Mouse (Mus musculus): Measurements from ENCODE around the gene Ggt5. TPM values are rescaled to one million over a fixed set of nuclear protein-coding genes. Genes with fewer than 3 reads are reported as not detected.
A peak's percentile ranks its signal among the peaks of the same experiment; 100 is the strongest.

Gene Ggt5
- total and polyA plus RNA-seq, 3 experiments, result 3.8 to 41.9 (median 7.9) TPM

DNA sequence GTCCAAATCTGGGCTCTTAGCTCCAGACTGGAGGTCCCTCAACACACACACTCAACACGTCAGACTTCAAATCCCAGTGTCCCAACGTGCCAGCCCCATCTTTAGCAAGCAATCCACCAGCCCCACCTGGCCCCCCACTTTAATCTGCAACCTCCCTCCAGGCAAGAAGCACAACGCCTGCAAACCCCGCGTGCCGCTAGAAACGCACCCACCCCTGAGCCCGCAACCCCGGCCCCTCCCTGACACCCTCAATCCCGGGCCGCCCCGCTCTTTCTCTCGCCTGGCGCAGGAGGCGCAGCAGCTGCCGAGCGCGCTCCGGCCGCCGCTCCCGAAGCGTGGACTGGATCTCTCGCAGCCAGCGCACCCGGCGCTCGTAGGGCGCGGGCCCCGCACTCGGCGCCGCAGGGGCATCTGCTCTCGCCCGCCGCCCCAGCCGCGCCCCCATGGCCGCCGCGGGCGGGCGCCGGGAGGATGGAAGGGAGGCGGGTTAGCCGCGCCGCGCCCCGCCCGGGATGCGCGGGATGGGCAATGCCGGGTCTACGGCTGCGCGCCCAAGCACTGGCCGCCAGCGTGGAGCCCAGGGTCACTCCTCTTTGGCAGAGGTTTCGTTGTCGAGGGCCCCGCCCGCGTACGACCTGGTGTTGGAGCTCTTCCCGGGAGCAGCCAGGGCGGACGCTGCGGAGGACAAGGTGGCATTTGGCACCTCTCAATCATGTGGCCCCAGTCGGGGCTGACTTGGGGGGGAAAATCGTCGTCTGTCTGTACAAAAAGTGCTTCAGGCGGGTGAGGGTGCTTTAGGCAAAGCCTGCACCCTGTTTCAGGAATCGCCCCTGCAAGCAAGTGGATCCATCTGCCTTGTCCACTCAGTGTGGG, 29.2 kb upstream of the Ggt5 start, which contains the start of gene Lrrc75b:
Lrrc75b (minus strand) TSS at position 655 of the 873 bp plus-strand sequence.
- 1% methylated on average over 71 of the region's 75 CpGs for WGBS
- H3K9ac ChIP-seq (ENCODE audit: low read depth, low read length), result peak within 1 kb of the TSS; percentile 47
- H3K27me3 ChIP-seq (ENCODE audit: control insufficient read depth, insufficient read depth, low read length), result peaks cover 3% of the 10 kb centered on the region; the same call in 1 of the 2 replicates

GRCm38 (mm10) chr10:75560549-75560899, 28.6 kb upstream of the Ggt5 start:
- H3K36me3 ChIP-seq (ENCODE audit: control insufficient read depth, insufficient read depth, low read length), result no peaks in the 10 kb centered on the region
- WGBS, result 30% methylated on average over 6 of the region's 6 CpGs
- no peak overlapping the region for H3K27ac ChIP-seq
- no peak overlapping the region; the same call in 1 of the 2 replicates for H3K4me3 ChIP-seq
- intact Hi-C loops (cut with DNase I), result no loop called here
- H3K9ac ChIP-seq (ENCODE audit: low read depth, low read length), result no peak overlapping the region; the same call in 1 of the 2 replicates
- DNase-seq, result no peak
- H3K27me3 ChIP-seq (ENCODE audit: control insufficient read depth, insufficient read depth, low read length), result peaks cover 3% of the 10 kb centered on the region; the same call in 1 of the 2 replicates
- TF ChIP-seq POLR2A (IDR thresholded peaks at IDR 0.05; ENCODE audit: insufficient read depth, low read depth, low read length), result no peak
- TF ChIP-seq CTCF (IDR thresholded peaks at IDR 0.05), result no peak
- no peak for TF ChIP-seq EP300 (IDR thresholded peaks at IDR 0.05; ENCODE audit: insufficient read depth, low read depth, low read length)
- no peaks in the 10 kb centered on the region for H3K79me2 ChIP-seq (replicated peaks; ENCODE audit: control insufficient read depth, insufficient read depth, low read length)
- H3K4me1 ChIP-seq (ENCODE audit: control insufficient read depth, insufficient read depth, low read length), result peaks cover 4% of the 10 kb centered on the region

More for the DNA sequence above, 29.2 kb upstream of the Ggt5 start, which contains the start of gene Lrrc75b:
- no peak within 1 kb of the TSS for H3K27ac ChIP-seq
- H3K79me2 ChIP-seq (replicated peaks; ENCODE audit: control insufficient read depth, insufficient read depth, low read length), result no peaks in the 10 kb centered on the region
- peaks cover 4% of the 10 kb centered on the region for H3K4me1 ChIP-seq (ENCODE audit: control insufficient read depth, insufficient read depth, low read length)
- no peaks in the 10 kb centered on the region for H3K36me3 ChIP-seq (ENCODE audit: control insufficient read depth, insufficient read depth, low read length)
- peak; percentile 72 to 80 for DNase-seq
- peak within 1 kb of the TSS; percentile 38 for H3K4me3 ChIP-seq
- no peak for TF ChIP-seq CTCF (IDR thresholded peaks at IDR 0.05)
- TF ChIP-seq POLR2A (IDR thresholded peaks at IDR 0.05; ENCODE audit: insufficient read depth, low read depth, low read length), result no peak
- intact Hi-C loops (cut with DNase I), result no loop called here

DNA sequence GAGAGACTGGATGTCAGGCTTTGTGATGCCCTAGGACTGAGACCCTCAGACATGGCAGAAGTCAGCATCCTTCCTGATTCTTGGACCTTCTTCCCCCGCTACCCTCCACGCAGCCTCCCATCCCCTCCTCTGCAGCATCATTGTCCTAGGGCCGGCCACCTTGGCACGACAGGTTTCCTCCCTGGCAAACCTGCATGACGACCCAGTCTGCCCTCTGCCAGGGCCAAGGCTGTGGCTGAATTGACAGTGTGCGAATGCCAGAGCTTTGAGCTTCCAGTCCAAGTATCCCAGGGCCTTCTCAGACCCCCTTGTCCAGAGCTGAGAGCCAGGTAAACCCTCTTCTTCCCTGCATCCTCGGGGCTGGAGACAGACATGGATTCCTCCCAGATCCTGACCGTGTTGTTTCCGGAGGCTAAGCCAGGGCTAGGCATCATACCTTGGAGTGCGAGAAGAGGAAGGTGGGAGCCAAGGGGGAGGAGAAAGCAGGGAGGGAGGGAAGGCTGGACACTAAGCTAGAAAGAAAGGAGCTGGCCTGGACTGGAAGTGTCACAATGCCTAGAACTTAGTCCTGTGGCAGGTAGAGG, 28.0 kb upstream of the Ggt5 start, which contains the start of gene Ggt1:
Ggt1 (plus strand) TSS at position 534 of the 584 bp plus-strand sequence.
- Histone ChIP-seq H3K4me1 (ENCODE audit: control insufficient read depth, insufficient read depth, low read length) (peaks cover 4% of the 10 kb centered on the region), H3K9ac (ENCODE audit: low read depth, low read length) (no peak within 1 kb of the TSS), H3K36me3 (ENCODE audit: control insufficient read depth, insufficient read depth, low read length) (no peaks in the 10 kb centered on the region), H3K79me2 (replicated peaks; ENCODE audit: control insufficient read depth, insufficient read depth, low read length) (no peaks in the 10 kb centered on the region), H3K4me3 (no peak within 1 kb of the TSS; the same call in 1 of the 2 replicates), H3K27ac (no peak within 1 kb of the TSS), H3K27me3 (ENCODE audit: control insufficient read depth, insufficient read depth, low read length) (peaks cover 3% of the 10 kb centered on the region; the same call in 1 of the 2 replicates)
- TF ChIP-seq EP300 (IDR thresholded peaks at IDR 0.05; ENCODE audit: insufficient read depth, low read depth, low read length) (no peak), POLR2A (IDR thresholded peaks at IDR 0.05; ENCODE audit: insufficient read depth, low read depth, low read length) (no peak)
- WGBS, result 58% methylated on average over 10 of the region's 10 CpGs
- intact Hi-C loops (cut with DNase I), result no loop called here
- DNase-seq, result no peak

DNA sequence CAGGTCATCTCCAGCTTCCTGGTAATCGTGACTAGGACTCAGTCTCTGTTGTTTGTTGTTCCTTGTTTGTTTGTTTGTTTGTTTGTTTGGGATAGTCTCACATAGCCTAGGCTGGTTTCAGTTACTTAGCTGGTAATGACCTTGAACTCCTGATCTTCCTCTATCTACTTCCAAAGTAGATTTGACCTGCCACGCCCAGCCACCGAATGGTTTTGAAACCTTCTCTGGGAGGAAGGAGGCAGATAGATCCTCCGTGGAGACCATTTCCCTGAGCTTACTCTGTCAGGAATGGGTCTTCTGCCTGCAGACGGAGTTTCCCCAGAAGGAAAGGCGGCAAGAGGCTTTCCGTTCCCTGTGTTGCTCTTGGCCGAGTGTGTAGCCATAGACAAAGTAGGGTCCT, 26.5 kb upstream of the Ggt5 start:
- H3K79me2 ChIP-seq (replicated peaks; ENCODE audit: control insufficient read depth, insufficient read depth, low read length), result no peaks in the 10 kb centered on the region
- no peak overlapping the region for H3K4me3 ChIP-seq
- DNase-seq, result no peak
- H3K4me1 ChIP-seq (ENCODE audit: control insufficient read depth, insufficient read depth, low read length), result peaks cover 4% of the 10 kb centered on the region
- no peak overlapping the region for H3K9ac ChIP-seq (ENCODE audit: low read depth, low read length)
- peaks cover 3% of the 10 kb centered on the region; the same call in 1 of the 2 replicates for H3K27me3 ChIP-seq (ENCODE audit: control insufficient read depth, insufficient read depth, low read length)
- H3K27ac ChIP-seq, result no peak overlapping the region
- H3K36me3 ChIP-seq (ENCODE audit: control insufficient read depth, insufficient read depth, low read length), result no peaks in the 10 kb centered on the region
- intact Hi-C loops (cut with DNase I), result no loop called here
- WGBS, result 71% methylated on average over 8 of the region's 8 CpGs
- TF ChIP-seq CTCF (IDR thresholded peaks at IDR 0.05) (no peak), POLR2A (IDR thresholded peaks at IDR 0.05; ENCODE audit: insufficient read depth, low read depth, low read length) (no peak), EP300 (IDR thresholded peaks at IDR 0.05; ENCODE audit: insufficient read depth, low read depth, low read length) (no peak)

DNA sequence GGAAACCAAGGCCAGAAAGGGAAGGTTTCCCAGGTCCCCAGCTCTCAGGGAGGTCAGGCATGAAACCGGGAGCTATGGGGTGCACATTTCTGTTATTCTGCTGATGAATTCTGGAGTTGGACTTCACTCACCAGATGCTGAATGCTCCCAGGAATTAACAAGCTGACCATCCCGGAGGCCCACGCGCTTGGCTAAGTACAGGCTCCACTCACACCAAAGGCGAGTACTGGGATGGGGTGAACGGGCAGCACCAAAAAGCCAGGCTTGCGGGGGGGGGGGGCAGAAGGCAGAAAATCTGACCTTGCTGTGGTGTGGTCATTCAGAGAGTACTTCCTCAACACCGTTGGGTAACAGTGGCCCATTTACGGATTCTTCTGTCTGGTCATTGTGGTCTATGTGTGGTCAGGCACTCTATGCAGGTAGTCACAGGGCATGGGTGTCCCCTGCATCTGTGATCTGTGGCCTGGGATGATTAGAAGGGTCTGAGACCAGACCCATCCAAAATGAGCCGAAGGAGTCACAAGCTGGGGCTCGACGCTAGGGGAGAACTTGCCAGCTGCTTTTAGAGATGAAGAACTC, 24.4 kb upstream of the Ggt5 start:
- WGBS, result 85% methylated on average over 12 of the region's 12 CpGs
- no peaks in the 10 kb centered on the region for H3K79me2 ChIP-seq (replicated peaks; ENCODE audit: control insufficient read depth, insufficient read depth, low read length)
- H3K27ac ChIP-seq, result no peak overlapping the region
- TF ChIP-seq EP300 (IDR thresholded peaks at IDR 0.05; ENCODE audit: insufficient read depth, low read depth, low read length), result no peak
- TF ChIP-seq POLR2A (IDR thresholded peaks at IDR 0.05; ENCODE audit: insufficient read depth, low read depth, low read length), result no peak
- TF ChIP-seq CTCF (IDR thresholded peaks at IDR 0.05), result no peak
- no peak overlapping the region for H3K9ac ChIP-seq (ENCODE audit: low read depth, low read length)
- DNase-seq, result no peak
- H3K4me1 ChIP-seq (ENCODE audit: control insufficient read depth, insufficient read depth, low read length), result peaks cover 3% of the 10 kb centered on the region; the same call in 1 of the 2 replicates
- H3K4me3 ChIP-seq, result no peak overlapping the region
- H3K36me3 ChIP-seq (ENCODE audit: control insufficient read depth, insufficient read depth, low read length), result no peaks in the 10 kb centered on the region
- intact Hi-C loops (cut with DNase I), result no loop called here
- peaks cover 3% of the 10 kb centered on the region; the same call in 1 of the 2 replicates for H3K27me3 ChIP-seq (ENCODE audit: control insufficient read depth, insufficient read depth, low read length)
